Mouse (Mus musculus) hindbrain, embryonic 12.5 days (tissue): ENCODE measurements around the gene Gm42715. TPM values are rescaled to one million over a fixed set of nuclear protein-coding genes. Genes with fewer than 3 reads are reported as not detected.

Experiments used
- ATAC-seq: fragments of 200-750 bp; cut with Nextera tagmentation; 2 replicates; pipeline ENCODE4 v1.8.0; 2017; ENCODE audit warnings: moderate TSS enrichment; ENCODE audit not compliant: low FRiP score
- H3K27ac ChIP-seq: fragments of 300-500 bp; sonication (generic); 2 replicates; pipeline ENCODE4 v1.5.1; 2016; ENCODE audit warnings: mild to moderate bottlenecking
- H3K27me3 ChIP-seq: fragments of 300-500 bp; sonication (generic); 2 replicates; pipeline ENCODE4 v1.6.1; 2016; ENCODE audit warnings: mild to moderate bottlenecking
- H3K36me3 ChIP-seq: fragments of 300-500 bp; sonication (generic); 2 replicates; pipeline ENCODE4 v1.6.1; 2016; ENCODE audit warnings: mild to moderate bottlenecking
- H3K4me1 ChIP-seq: fragments of 300-500 bp; sonication (generic); 2 replicates; pipeline ENCODE4 v1.6.1; 2016
- H3K4me2 ChIP-seq: fragments of 300-500 bp; sonication (generic); replicated peaks from 2 replicates; pipeline ENCODE4 v1.6.1; 2016; ENCODE audit warnings: mild to moderate bottlenecking
- H3K4me3 ChIP-seq: fragments of 300-500 bp; sonication (generic); 2 replicates; pipeline ENCODE4 v1.5.1; 2016; ENCODE audit warnings: mild to moderate bottlenecking
- H3K9ac ChIP-seq: fragments of 300-500 bp; sonication (generic); 2 replicates; pipeline ENCODE4 v1.6.1; 2016; ENCODE audit warnings: mild to moderate bottlenecking, moderate library complexity
- H3K9me3 ChIP-seq: fragments of 300-500 bp; sonication (generic); replicated peaks from 2 replicates; pipeline ENCODE4 v1.6.1; 2016; ENCODE audit warnings: mild to moderate bottlenecking
- WGBS: fragments of 180-500 bp; shearing (Covaris S2); methylation state at CpG from one replicate; pipeline ENCODE4 v1.1.7; 2016; 5-methylcytosine and 5-hydroxymethylcytosine counted together
- microRNA-seq: library from miRNA; unstranded; fragments of <30 nt; microRNA quantifications from one replicate; pipeline ENCODE4, GENCODE M21; 2017
- polyA plus RNA-seq: library from polyadenylated mRNA; unstranded; fragments of >200 nt; fragmentation: Nextera tagmentation; extraction: Ambion mirVana; gene quantifications from 2 replicates; pipeline ENCODE4 v1.2.1, GENCODE M21; 2016

Gene Gm42715
- polyA plus RNA-seq, 1 experiment from 2014 or later, result 16.9 TPM

- H3K4me3 ChIP-seq, result peak within 1 kb of the TSS; percentile 100
Measured at GRCm38 (mm10) chr7:127614891-127615843, 95.8 kb downstream of the Gm42715 start, which contains the start of gene Zfp629. Zfp629 (minus strand) TSS chr7:127615797.

GRCm38 (mm10) chr7:127616336-127616735 is 97.0 kb downstream of the Gm42715 start:
- Histone ChIP-seq H3K4me2 (peak overlapping the region; percentile 82), H3K36me3 (peaks cover 16% of the 10 kb centered on the region), H3K4me1 (peaks cover 26% of the 10 kb centered on the region), H3K9ac (peak overlapping the region; percentile 32; the same call in 1 of the 2 replicates), H3K4me3 (peak overlapping the region; percentile 100), H3K27me3 (no peaks in the 10 kb centered on the region), H3K9me3 (no peaks in the 10 kb centered on the region), H3K27ac (no peak overlapping the region)
- ATAC-seq, result no peak
- WGBS, result 71% methylated on average over 1 of the region's 1 CpGs

More at GRCm38 (mm10) chr7:127614891-127615843, 95.8 kb downstream of the Gm42715 start, which contains the start of gene Zfp629:
- WGBS, result under 1% methylated on average over 43 of the region's 50 CpGs
- Histone ChIP-seq H3K27me3 (no peaks in the 10 kb centered on the region), H3K36me3 (peaks cover 28% of the 10 kb centered on the region), H3K9ac (peak within 1 kb of the TSS; percentile 98), H3K4me2 (peak within 1 kb of the TSS; percentile 82), H3K9me3 (no peaks in the 10 kb centered on the region), H3K4me1 (peaks cover 26% of the 10 kb centered on the region), H3K27ac (peak within 1 kb of the TSS; percentile 87)
- ATAC-seq, result peak; percentile 94

Small RNA genes lying within 50 kb of the gene (microRNA-seq; reads per million reads assigned to microRNA genes)
- not detected for gene Gm47278
- not detected for gene Mir7060

Other genes with a start within 250 kb of the Gm42715 start
- 66.5 and 69.3 TPM in 2 replicates for gene Sephs2, start 245.5 kb upstream of the Gm42715 start, polyA plus RNA-seq
- 0.46 and 0.52 TPM in 2 replicates for gene Itgal, start 223.3 kb upstream of the Gm42715 start, polyA plus RNA-seq
- 21.3 and 23.1 TPM in 2 replicates for gene Zfp768, start 174.0 kb upstream of the Gm42715 start, polyA plus RNA-seq
- 9.3 and 9.7 TPM in 2 replicates for gene Zfp747, start 143.5 kb upstream of the Gm42715 start, polyA plus RNA-seq
- 5.4 and 6.0 TPM in 2 replicates for gene 9130019O22Rik, start 132.4 kb upstream of the Gm42715 start, polyA plus RNA-seq
- gene E430018J23Rik, start 126.0 kb upstream of the Gm42715 start, polyA plus RNA-seq, result 6.4 and 6.8 TPM in 2 replicates
- 5.9 and 6.5 TPM in 2 replicates for gene Zfp764, start 112.8 kb upstream of the Gm42715 start, polyA plus RNA-seq
- 28.7 and 30.7 TPM in 2 replicates for gene Zfp688, start 97.5 kb upstream of the Gm42715 start, polyA plus RNA-seq
- gene Zfp689, start 70.4 kb upstream of the Gm42715 start, polyA plus RNA-seq, result 16.3 and 17.7 TPM in 2 replicates
- 55.4 and 56.3 TPM in 2 replicates for gene Prr14, start 60.0 kb upstream of the Gm42715 start, polyA plus RNA-seq
- gene Fbrs, start 40.4 kb upstream of the Gm42715 start, polyA plus RNA-seq, result 14.4 and 15.6 TPM in 2 replicates
- 90.8 and 96.2 TPM in 2 replicates for gene Srcap, start 7.6 kb upstream of the Gm42715 start, polyA plus RNA-seq
- 5.4 and 6.3 TPM in 2 replicates for gene Tmem265, start 41.8 kb downstream of the Gm42715 start, polyA plus RNA-seq
- 49.1 and 50.8 TPM in 2 replicates for gene Phkg2, start 53.8 kb downstream of the Gm42715 start, polyA plus RNA-seq
- 13.0 and 17.0 TPM in 2 replicates for gene Ccdc189, start 69.0 kb downstream of the Gm42715 start, polyA plus RNA-seq
- gene Rnf40, start 69.2 kb downstream of the Gm42715 start, polyA plus RNA-seq, result 67.3 and 75.4 TPM in 2 replicates
- gene Zfp629, start 96.2 kb downstream of the Gm42715 start, polyA plus RNA-seq, result 35.8 and 37.2 TPM in 2 replicates
- gene Bcl7c, start 189.3 kb downstream of the Gm42715 start, polyA plus RNA-seq, result 87.4 and 103 TPM in 2 replicates
- gene Ctf1, start 193.2 kb downstream of the Gm42715 start, polyA plus RNA-seq, result 10.2 and 12.4 TPM in 2 replicates
- 0.21 TPM in 1 of 2 replicates, not detected in the other for gene Ctf2, start 212.6 kb downstream of the Gm42715 start, polyA plus RNA-seq
- 10.7 and 11.4 TPM in 2 replicates for gene Fbxl19, start 225.0 kb downstream of the Gm42715 start, polyA plus RNA-seq